Mouse (Mus musculus) left cerebral cortex, postnatal 36 days (tissue): ENCODE results near the gene Nr2e3. TPM values are rescaled to one million over a fixed set of nuclear protein-coding genes. Genes with fewer than 3 reads are reported as not detected.
"Not testable (repeated sequence)": the region's sequence is repeated elsewhere in the genome, so short reads cannot be mapped to it uniquely, and the experiment has no call there.

ENCODE experiments used
- DNase-seq, 2 experiments: peaks; one replicate each; pipeline ENCODE4 v3.0.0; 2021 to 2022; ENCODE audit warnings: low spot score in 2 of 2, mixed read lengths in 1 of 2
- intact Hi-C: fragments of 180-260 bp; cut with DNase I; formaldehyde crosslinking; loops from one replicate; pipeline ENCODE4 v1.15.1; 2025
- total RNA-seq, 2 experiments: library from RNA; stranded (reverse); gene quantifications; 2 replicates each; pipeline ENCODE4 v1.2.3; 2021

Nr2e3 gene
- total RNA-seq, result not detected

DNA sequence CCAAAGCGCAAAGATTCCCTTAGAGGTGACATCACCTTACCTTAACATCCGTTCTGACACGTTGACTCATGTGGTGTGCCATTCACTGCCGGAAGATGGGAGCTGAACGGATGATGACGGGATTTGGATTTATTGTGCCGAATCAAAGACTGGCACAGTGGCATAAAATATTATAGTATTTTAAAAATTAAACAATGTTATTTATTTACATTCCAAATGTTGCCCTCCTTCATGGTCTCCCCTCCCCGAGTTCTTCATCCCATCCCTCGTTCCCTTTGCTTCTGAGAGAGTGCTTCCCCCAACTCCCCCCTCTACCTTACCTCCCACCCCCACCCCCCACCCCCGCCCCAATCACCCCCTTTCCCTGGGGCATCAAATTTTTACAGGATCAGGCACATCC lies at the start of gene Nr2e3:
TSS of gene Nr2e3 (minus strand) at position 101 of the 400 bp plus-strand sequence.
- intact Hi-C loops, result no loop called here
- no peak for DNase-seq

DNA sequence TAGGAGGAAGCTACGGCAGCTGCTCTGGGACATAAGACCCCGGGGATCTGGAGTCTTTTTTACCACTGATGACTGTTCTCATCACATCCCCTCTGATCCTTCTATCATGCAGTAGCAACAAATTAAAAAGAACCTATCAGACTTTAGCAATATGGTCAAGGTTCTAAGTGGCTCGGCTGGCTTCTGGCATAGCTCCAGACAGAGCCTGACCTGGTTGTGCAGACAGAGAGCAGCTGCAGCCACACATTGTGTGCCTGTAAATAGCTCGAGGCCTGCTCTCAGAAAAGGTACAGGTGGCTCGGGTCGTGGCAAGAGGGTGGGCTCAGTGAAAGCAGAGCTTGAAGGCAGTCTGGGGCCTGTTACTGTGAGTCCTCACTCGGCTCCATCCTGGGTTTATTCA lies 48.5 kb upstream of the Nr2e3 start:
- intact Hi-C loops, result no loop called here
- no peak for DNase-seq

DNA sequence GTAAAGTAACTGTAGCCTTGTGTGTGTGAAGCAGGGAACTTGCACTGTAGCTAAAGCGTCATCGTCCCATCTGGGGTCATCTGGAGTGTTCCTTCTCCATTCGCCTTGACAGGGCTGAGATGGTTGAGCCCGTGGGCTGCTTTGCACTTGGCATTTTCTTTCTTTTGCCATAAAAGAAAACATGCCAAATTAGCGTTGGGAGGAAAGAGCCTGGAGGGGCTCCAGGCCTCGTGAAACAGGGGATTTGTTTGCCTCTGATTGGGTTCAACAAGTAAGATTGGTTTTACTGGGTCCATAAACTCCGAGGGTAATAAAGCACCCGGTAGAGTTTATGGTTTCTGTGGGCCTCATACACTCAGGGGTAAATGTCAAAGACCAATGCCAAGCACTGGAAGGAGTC lies 41.9 kb upstream of the Nr2e3 start:
- no peak for DNase-seq
- intact Hi-C loops, result no loop called here

DNA sequence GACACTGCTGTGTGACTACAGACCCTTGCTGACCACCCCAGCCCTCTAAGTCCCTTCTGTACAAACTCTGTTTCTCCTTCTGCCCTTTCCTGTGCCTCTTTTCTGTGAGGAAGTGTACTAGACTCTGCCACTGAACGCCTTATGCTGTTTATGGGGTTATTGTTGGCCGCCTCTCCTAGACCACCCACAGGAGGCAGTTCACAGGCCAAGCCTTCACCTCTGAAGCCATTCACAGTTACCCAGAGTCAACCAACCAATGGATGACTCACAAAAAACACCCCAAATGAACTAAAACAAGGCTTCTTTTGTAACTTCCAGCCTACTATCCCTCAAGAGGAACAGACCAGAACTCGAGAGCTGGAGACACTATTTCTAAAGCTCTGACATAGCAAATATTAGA lies 41.0 kb upstream of the Nr2e3 start:
- intact Hi-C loops, result no loop called here
- DNase-seq, result no peak

DNA sequence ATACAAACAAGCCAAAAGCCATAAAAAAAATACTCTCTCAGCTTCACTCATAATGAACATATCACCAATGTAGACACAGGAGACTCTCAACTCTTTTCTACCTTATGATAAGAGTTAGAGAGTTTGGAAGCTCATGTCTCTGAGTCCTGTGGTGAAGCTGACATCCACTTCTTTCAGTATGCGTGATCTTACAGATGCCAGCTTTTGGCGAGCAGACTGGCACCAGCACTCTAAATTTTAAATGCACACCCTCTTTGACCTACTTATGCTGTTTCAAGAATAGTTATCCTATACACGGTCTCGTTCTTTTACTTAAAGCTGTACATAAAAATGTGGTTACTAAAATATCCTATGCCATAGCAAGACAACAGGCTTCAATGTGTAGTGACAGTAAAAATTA lies 37.3 kb upstream of the Nr2e3 start:
- DNase-seq, result no peak
- intact Hi-C loops, result no loop called here

DNA sequence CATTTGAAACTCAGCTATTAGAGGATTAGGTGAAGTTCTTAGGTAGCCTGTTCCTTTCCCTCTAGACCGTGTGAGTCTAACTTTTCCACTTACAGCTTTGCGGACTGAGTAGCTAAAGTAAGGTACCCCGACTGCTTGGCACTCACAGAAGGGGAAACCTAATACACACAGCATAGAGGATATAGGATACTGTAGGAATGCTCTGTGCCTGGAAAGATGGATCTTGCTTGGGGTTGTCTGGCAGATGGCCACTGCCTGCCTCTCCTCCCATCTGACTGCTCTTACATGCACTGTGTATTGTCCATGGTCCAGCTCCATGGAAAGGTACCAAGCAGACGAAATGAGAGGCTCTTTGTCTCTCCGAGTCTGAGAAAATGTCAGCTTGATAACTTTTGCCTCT lies 30.9 kb upstream of the Nr2e3 start:
- no peak for DNase-seq
- intact Hi-C loops, result no loop called here

DNA sequence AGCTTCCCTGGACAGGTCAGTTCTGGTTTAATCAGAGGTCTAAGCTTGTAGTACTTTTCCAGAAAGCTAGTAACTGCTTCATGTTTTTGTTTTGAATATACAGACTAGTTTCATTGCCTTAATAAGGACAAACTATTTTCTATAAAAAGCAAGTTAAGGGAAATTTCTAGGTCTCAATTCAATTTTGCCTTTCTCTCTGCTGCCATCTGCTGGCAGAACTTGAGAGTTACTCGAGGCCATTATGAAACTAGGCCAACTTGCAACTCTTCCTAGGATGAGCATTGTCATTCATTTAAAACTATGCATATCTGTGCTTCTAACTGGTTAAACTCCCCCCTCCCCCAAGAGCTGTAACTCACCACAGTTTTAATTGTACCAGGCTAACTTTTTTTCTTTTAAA lies 29.4 kb upstream of the Nr2e3 start:
- intact Hi-C loops, result no loop called here
- DNase-seq, result peak; percentile 32 to 57

DNA sequence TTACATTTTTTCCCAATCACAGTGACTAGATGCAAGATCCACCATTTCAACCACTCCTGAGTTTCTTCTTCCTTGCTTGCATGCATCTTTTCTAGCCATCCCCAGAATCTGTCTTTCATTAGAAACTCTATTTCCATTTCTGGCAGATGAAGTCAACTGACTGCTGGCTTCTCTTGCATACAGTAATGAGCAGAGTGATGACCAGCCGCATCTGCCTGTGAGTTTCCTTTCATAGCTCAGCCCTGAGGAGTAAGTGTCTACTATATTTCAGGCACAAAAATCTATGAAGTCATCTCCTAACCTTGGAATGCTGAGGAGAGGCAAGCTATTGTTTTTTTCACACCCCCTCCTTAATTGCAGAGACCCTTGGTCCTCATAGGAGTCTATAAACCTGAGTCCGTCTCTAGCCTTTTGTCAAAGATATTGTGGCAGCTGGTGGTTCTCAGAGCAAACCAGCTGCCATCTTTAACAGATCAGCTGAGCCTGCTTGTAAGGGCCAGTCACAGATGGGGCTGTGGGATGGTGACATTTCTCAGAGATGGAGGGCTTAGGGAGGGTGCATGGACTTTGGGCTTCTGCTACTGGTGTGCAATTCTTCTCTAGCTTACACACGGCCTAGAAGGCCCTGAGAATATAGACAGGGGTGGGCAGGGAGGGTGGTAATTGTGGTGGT lies 25.6 kb upstream of the Nr2e3 start:
- DNase-seq, result peak in 1 of 2 experiments; percentile 36

DNA sequence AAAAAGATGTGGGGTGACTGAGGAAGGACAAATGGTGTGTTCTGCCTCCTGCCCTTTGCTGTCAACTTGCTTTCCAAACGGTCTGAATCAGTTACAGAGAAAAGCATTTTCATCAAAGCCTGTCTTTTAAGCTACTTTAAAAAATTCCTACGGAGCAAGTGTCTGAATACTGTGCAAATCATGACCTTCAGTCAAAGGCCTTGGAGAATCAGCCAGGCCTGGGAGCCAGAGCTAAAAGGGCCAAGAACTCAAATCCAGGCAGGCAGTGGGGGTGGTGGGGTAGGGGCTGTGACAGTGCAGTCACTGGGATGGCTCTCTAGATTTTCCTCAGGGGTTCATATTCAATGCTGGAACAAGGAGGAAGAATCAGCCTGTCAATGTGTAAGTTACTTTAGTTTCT lies 20.7 kb upstream of the Nr2e3 start:
- no peak for DNase-seq

More for the DNA sequence above, 25.6 kb upstream of the Nr2e3 start:
- intact Hi-C loops, result no loop called here

DNA sequence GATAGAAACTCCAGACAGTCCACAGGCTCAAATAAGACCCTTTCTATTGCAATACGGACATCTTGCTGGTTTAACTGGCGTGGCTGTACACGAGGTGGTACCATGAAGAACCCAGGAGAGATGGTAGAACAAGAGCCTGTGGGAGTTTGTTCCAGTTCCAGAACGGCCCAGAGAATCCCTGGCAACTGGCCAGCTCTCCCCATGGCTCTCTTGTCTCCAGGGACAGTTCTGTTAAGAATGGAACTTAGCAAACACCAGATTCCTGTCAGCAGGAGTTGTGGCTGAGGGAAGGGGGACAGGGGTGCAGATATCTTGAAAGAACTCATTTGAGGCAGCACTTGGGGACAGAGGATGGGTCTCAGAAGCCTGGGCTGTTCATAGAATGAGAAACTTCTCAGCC lies 10.8 kb upstream of the Nr2e3 start:
- DNase-seq, result no peak
- intact Hi-C loops, result no loop called here

More for the DNA sequence above, 20.7 kb upstream of the Nr2e3 start:
- intact Hi-C loops, result no loop called here

DNA sequence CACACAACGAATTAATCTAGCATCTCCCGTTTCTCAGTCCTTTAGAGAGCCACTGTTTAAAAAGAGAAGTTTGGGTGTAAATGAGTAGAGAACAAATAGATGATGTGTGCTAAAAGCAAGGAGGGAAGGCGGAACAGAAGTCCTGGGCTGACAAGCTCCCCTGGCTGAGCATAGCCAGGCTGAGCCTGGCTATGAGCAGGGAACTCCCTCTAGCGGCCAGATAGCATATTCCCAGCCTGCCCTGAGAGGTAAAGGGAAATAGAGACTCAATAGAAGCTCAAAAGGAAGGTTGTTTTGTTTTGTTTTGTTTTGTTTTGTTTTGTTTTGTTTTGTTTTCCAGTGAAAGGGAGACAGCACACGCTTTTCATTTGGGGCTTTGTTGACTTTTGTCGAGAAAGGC lies 8.9 kb upstream of the Nr2e3 start:
- intact Hi-C loops, result loop anchor here (5.0 kb wide), 1 partner anchor 247 kb away; no protein-coding TSS in a partner anchor
- peak in 1 of 2 experiments; percentile 51 for DNase-seq

DNA sequence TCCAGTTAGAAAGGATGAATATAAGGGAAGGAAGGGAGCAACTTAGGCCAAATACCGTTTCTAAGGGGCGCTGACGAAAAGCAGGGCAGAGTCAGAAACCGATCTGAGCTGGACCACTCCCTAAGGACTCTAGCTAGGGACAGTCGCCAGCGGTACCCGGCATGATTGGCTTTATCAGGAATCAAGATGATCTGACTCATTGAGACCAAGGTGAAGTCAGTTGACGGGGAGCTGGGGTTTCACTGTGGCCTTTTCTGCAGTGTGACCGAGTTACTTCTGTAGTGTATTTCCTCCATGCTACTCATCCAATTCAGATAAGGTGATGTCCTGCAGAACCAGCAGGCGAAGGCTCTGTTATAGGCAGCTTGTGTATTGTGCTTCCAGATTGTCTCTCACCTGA lies 4.6 kb upstream of the Nr2e3 start:
- no peak for DNase-seq
- intact Hi-C loops, result loop anchor here (5.0 kb wide), 1 partner anchor 243 kb away; no protein-coding TSS in a partner anchor

DNA sequence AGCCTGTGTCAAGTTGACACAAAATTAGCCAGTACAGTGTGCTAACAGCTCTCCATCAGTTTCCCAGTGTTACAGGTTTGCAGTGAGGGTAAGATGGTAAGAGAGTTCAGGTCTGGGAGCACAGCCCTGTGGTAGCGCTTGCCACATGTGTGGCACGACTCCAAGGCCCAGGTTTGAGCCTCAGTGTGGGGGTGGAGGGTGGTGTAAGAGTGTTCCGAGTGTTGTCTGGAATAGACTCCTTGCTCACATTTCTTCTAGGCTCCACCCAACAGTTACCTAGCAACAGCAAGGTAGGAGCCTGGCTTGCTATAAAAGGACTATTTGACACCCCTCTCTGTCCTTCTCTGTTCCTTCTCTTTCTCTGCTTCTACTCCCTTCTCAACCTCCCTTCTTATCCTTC lies 3.9 kb upstream of the Nr2e3 start:
- intact Hi-C loops, result no loop called here
- DNase-seq, result peak; percentile 51 to 53

DNA sequence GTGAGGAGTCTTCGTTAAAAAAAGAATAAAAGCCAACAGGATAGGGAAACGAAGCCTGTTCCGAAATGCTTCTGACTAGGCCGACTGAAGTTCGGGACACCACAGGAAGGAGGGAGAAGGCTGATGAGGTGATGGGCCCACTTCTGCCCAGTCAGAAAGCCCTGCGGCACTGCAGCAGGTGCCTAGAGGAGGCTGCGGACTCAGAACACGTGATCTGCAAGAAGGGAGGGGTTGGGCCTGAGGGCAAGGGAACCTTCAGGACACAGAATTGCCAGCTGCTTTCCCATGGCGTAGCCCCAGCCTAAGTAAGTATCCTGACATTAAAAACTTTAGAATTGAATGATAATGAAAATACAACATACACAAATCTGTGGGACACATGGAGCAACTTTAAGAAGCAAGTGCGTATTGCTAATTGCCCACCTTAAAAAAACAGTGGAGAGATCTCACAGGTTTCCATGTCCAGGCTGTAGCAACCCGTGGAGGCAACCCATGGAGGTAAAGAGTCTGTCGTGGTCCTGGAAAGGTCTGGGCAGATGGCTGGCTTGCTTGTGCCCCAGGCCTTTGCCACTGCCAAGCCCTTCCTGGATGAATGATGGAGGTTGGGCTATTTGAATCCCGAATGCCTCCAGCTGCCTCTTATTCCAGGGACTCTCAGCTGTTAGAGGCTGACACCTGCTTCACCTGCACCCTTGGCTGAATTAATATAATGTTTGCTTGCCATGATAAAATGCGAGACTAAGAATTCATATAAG lies 919 bp upstream of the Nr2e3 start:
- no peak for DNase-seq
- intact Hi-C loops, result no loop called here

DNA sequence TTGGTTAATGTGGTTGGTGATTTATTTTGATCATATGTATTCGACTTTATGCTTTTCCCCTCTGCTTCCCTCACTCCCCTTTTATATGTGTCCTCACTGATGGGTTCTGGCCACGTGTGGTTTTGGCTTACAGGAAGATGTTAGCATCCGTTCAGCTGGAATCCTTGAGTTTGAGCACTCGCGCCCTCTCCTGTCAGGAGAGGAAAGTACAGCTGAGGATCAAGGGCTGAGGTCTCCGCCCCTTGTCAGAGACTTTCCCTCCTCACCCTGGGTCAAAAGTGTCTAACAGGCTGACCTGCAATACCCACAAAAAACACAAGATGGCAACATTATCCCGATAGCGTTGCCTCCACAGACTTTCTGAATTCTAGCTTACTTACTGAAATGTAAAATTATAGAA lies 1.2 kb downstream of the Nr2e3 start:
- intact Hi-C loops, result loop anchor here (5.0 kb wide), 1 partner anchor 278 kb away; no protein-coding TSS in a partner anchor
- peak; percentile 48 to 53 for DNase-seq

DNA sequence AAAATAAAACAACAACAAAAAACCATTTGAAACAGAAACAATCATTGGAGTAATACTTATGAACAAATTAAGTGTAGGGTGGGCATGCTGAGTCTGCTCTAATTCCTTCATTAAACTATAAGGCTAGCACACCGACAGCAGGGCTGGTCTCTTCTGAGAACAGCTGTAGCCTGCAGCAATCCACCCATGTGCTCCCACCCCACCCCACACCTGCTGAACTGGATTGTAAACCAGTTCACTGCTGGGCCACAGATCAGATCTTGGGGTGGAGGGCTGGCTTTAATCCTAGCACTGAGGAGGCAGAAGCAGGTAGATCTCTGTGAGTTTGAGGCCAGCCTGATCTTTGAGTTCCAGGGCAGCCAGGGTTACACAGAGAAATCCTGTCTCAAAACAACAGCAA lies 2.3 kb downstream of the Nr2e3 start:
- intact Hi-C loops, result loop anchor here (5.0 kb wide), 1 partner anchor 279 kb away; no protein-coding TSS in a partner anchor
- DNase-seq, result not testable (repeated sequence)

DNA sequence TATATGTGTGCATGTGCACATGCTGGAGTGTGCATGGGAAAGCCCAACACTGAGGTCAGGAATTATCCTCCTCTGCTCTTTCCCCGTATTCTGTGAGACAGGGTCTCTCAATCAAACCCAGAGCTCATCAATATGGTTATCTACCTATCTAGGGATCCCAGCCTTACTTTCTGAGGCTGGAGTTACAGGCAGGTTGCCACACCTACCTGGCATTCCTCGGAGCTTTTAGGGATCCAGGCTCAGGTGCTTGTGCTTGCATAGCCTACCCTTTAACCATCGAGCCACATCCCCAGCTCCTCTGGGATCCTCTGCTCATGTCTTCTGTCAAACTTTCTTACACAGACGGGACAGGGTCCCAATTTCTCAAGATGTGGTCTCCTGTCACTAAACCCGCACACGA lies 4.0 kb downstream of the Nr2e3 start:
- intact Hi-C loops, result loop anchor here (5.0 kb wide), 1 partner anchor 281 kb away; no protein-coding TSS in a partner anchor
- DNase-seq, result no peak

DNA sequence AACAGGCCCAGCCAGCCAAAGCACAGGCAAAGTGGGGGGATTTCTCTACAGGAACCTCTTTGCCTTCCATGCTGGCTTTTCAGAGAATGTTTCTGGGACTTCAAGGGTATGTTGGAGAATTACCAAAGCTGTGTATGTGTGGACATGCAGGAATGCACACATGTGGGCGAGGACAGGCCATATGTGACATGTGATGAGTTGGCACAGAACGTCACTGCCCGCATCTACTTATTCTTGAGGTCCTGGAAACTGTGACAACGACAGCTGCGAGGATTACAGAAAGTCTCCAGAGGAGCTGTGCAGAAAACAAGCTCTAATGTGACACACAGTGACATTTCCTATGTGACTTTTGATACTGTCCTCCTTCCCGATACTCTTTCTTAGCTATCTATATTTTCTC lies 4.8 kb downstream of the Nr2e3 start:
- no peak for DNase-seq
- intact Hi-C loops, result loop anchor here (5.0 kb wide), 1 partner anchor 282 kb away; no protein-coding TSS in a partner anchor

DNA sequence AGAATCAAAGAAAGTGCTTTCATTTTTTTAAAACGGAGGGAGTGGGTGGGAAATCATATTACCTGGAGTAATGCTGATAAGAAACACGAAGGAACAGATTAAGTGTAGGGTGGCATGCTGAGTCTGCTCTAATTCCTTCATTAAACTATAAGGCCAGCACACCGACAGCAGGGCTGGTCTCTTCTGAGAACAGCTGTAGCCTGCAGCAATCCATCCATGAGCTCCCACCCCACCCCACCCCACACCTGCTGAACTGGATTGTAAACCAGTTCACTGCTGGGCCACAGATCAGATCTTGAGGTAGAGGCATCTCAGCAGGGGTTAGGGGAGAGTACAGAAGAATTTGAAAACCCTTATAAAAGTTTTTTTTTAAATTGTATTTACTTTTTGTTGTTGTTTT lies 5.3 kb downstream of the Nr2e3 start:
- no peak for DNase-seq
- intact Hi-C loops, result loop anchor here (5.0 kb wide), 1 partner anchor 282 kb away; no protein-coding TSS in a partner anchor

DNA sequence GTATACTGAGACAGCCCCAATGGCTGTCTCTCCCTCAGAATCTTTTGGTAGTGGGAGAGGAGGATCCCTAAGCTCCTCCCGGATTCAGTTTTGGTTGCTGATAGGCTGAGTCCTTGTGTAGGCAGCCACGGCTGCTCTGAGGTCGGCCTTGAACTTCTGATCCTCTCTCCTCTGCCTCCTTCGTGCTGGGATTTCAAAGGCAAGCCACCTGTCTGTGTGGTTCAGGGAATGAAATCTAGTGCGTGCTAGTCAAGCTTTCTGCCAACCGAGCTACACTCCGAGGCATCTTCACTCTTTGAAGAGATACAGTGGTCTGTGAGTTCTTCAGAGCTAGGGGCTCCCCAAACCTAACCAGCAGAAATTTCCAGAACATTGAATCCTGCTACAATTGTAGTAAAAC lies 6.9 kb downstream of the Nr2e3 start:
- intact Hi-C loops, result no loop called here
- no peak for DNase-seq

DNA sequence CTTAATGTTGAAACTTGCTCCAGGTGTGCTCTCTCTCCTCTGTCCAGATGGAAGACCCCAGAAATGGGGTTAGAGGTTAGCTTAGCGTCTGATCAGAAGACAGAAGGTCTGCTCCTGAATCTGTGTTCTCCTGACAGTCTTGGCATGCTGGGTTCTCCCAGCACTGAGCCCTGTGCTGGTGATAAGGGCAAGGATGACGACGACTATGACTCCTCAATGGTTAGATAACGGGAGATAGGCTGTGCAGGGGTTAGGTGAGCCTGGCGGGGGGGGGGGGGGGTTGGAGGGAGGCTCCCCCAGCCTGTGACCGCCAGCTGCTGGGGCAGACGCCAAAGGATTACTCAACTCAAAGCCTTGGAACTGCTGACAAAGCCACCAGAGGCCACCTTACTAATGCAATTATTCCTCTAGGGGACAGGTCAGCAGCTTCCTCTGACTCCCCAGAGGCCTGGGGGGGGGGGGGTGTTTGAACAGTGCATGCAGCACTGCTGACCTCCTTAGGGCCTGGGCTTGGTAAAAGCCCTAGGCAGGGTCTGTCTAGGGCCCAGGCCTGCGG lies 7.9 kb downstream of the Nr2e3 start:
- DNase-seq, result no peak
- intact Hi-C loops, result no loop called here
